Mouse (Mus musculus): ENCODE results near the gene Dolk. TPM values are rescaled to one million over a fixed set of nuclear protein-coding genes. Genes with fewer than 3 reads are reported as not detected.

Dolk gene
- polyA plus RNA-seq (2021; fragmentation: Nextera tagmentation), result 26.3 and 30.3 TPM in 2 replicates
- long read RNA-seq, experiment 1, transcript Dolk-201 (1 exons, 2,104 nt), result major isoform, 180 of 181 reads
- long read RNA-seq, experiment 1, partial matches to known transcripts, result 0 of 181 reads
- long read RNA-seq, experiment 1, other reads (novel, unspliced or antisense), result 1 of 181 reads
- long read RNA-seq, experiment 2, transcript Dolk-201 (1 exons, 2,104 nt), result major isoform, 42 of 42 reads
- long read RNA-seq, experiment 2, partial matches to known transcripts, result 0 of 42 reads
- long read RNA-seq, experiment 2, other reads (novel, unspliced or antisense), result 0 of 42 reads

DNA sequence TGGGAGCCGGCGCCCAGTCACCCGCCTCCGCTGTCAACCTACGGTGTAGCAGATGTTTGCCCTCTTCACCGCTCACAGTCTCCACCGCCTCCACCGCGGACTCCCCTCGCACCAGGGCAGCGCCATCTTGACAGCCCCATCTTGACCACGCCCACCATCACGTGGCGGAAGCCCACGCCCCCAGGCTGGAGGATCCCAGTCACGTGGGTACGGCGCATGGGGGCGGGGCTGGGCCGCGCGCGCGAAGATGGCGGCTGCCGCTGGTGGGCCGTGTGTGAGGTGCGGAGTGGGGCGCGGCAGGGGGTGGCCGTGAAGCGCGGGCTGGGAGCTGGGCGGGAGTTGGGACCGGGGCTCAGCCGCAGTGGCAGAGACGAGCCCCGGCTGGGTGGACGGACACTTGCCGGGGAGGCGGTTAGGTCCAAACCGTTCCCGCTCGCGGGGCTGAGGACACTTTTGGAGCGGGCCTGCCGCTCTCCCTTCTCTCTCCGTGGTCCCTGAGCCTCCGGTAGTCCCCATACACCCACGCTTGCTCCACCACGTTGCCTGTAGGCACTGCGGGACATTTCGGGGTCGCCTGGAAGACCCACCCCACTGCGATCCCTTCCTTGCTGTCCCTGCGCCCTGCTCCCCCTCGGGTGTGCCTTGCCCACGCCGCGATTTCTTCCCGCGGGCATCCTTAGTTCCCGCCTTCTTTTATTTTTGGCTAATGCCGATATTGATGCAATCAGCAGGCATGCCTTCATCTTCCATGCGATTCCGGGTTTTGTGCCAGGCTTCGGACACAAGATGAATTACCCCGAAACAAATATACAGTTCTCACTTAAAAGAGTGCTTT, at the start of gene Dolk, which contains the start of gene Nup188:
TSS of gene Dolk (minus strand) at position 143 of the 835 bp plus-strand sequence.
TSS of gene Nup188 (plus strand) at position 206 of the 835 bp plus-strand sequence.

DNA sequence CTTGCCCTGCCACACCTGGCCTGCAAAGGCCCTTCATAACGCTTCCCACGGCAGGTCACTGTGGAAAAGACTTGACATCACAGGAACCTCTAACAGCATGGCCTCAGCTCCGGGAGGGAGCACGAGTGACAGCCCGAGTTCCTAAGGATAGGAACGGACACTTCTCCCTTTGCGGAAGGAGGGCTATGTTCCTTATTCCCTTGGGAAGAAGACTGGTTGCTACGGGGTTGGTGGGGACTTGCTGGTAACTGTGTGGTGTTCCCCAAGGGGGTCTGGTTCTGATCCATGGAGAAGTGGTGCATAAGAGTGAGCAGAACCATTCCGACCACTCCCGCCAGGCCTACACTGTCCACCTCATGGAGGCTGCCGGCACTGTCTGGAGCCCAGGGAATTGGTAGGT, 5.4 kb downstream of the Dolk start, which contains the start of gene Gm28038:
TSS of gene Gm28038 (plus strand) at position 301 of the 400 bp plus-strand sequence.

DNA sequence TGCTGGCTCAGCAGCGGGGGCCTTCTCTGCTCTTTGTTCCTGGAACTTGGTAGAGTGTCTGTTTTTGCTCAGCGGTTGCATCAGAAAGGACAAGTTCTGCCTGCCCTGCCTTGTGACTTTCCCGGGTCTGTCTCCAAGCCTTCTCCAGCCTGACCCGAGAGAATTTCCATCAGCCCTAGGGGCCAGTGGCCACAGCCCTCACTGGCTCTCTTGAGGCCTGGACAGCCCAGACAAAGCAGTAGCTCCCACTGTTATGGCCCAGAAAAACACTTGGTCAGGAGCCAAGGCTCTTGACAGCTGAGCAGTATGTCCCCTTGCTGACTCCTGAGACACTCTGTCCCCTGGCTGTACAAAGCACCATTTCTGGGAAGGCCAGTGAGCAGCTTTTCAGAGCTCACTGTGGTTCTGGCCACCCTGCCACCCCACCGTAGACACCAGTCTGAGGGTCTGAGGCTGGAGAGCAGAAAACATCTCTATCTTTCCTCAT, 20.3 kb downstream of the Dolk start, which contains the start of gene Phyhd1:
TSS of gene Phyhd1 (plus strand) at position 437 of the 487 bp plus-strand sequence.

DNA sequence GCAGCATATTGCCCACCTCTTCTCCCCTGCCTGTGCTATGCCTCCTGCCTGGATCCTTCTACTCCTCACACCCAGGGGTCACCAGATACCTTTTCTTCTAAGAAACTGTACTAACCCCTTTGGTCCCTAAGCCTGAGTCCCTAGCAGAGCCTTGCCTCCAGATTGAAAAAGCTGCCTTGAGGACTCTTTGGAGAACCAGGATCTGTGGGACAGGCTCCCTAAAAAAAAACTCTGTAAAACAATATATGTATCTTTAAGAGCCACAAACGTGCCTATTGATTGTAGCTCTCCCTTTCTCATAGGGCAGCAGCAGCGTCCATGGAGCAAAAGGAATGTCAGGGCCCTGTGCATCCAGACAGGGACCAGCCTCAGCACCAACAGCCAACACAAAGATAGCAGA, 45.9 kb downstream of the Dolk start, which contains the start of gene Gm28035:
TSS of gene Gm28035 (plus strand) at position 301 of the 400 bp plus-strand sequence.

DNA sequence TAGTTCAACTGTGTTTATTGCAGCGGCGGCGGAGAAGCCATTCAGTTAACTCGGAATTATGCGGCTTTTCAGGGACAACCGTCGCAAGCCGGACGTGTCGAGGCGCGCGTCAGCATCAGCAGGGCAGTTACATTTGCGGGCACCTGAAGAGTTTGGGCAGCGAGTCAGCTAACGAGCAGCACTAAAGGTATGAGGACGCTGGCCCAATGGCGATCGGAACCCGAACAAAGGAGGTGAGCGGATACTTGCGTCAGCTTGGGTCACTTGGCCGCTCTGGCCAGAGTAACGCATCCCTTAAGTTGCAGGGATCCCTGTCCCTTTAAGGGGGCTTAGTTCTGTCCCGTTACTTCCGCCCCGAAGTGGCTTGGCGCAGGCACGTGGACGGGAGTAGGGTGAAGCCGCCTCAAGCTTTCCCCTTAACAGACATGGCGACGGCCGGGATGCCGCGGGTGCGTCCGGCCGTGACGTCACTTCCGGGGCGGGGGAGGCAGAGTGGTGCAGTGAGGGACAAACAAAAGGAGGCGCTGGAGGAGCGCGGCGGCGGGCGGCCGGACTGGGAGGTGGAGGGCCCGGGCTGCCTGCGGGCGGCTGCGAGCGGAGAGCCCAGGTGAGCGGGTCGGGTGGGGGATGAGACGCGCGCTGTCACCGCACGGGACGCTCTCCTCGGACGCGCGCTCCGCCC, 48.8 kb downstream of the Dolk start, which contains the start of gene Lrrc8a:
TSS of gene Lrrc8a (plus strand) at position 517 of the 682 bp plus-strand sequence.

Other genes starting within 250 kb of the Dolk start
- gene Wdr34, start 237.5 kb downstream of the Dolk start, polyA plus RNA-seq (2021; fragmentation: Nextera tagmentation), result 38.6 and 50.8 TPM in 2 replicates
- 171 and 208 TPM in 2 replicates for gene Set, start 229.0 kb downstream of the Dolk start, polyA plus RNA-seq (2021; fragmentation: Nextera tagmentation)
- 0.41 and 0.72 TPM in 2 replicates for gene Pkn3, start 208.7 kb downstream of the Dolk start, polyA plus RNA-seq (2021; fragmentation: Nextera tagmentation)
- 18.0 and 20.6 TPM in 2 replicates for gene Zdhhc12, start 192.7 kb downstream of the Dolk start, polyA plus RNA-seq (2021; fragmentation: Nextera tagmentation)
- 13.9 and 19.7 TPM in 2 replicates for gene Zer1, start 161.7 kb downstream of the Dolk start, polyA plus RNA-seq (2021; fragmentation: Nextera tagmentation)
- 18.8 and 21.8 TPM in 2 replicates for gene Tbc1d13, start 152.6 kb downstream of the Dolk start, polyA plus RNA-seq (2021; fragmentation: Nextera tagmentation)
- gene Endog, start 114.8 kb downstream of the Dolk start, polyA plus RNA-seq (2021; fragmentation: Nextera tagmentation), result 14.1 and 47.6 TPM in 2 replicates
- 27.2 and 33.7 TPM in 2 replicates for gene Spout1, start 107.9 kb downstream of the Dolk start, polyA plus RNA-seq (2021; fragmentation: Nextera tagmentation)
- gene Kyat1, start 80.5 kb downstream of the Dolk start, polyA plus RNA-seq (2021; fragmentation: Nextera tagmentation), result 6.5 and 7.9 TPM in 2 replicates
- 41.0 and 44.2 TPM in 2 replicates for gene Lrrc8a, start 48.6 kb downstream of the Dolk start, polyA plus RNA-seq (2021; fragmentation: Nextera tagmentation)
- gene Gm28035, start 45.8 kb downstream of the Dolk start, polyA plus RNA-seq (2021; fragmentation: Nextera tagmentation), result 0.04 and 0.09 TPM in 2 replicates
- 10.2 and 14.2 TPM in 2 replicates for gene Phyhd1, start 20.1 kb downstream of the Dolk start, polyA plus RNA-seq (2021; fragmentation: Nextera tagmentation)
- not detected in 2 replicates for gene Gm28038, start 5.3 kb downstream of the Dolk start, polyA plus RNA-seq (2021; fragmentation: Nextera tagmentation)
- gene Nup188, start 63 bp upstream of the Dolk start, polyA plus RNA-seq (2021; fragmentation: Nextera tagmentation), result 6.7 and 8.8 TPM in 2 replicates
- 217 and 227 TPM in 2 replicates for gene Sh3glb2, start 73.0 kb upstream of the Dolk start, polyA plus RNA-seq (2021; fragmentation: Nextera tagmentation)
- gene Miga2, start 77.9 kb upstream of the Dolk start, polyA plus RNA-seq (2021; fragmentation: Nextera tagmentation), result 26.9 and 27.7 TPM in 2 replicates
- gene Dolpp1, start 105.9 kb upstream of the Dolk start, polyA plus RNA-seq (2021; fragmentation: Nextera tagmentation), result 17.6 and 18.3 TPM in 2 replicates
- 25.7 and 29.0 TPM in 2 replicates for gene Crat, start 129.5 kb upstream of the Dolk start, polyA plus RNA-seq (2021; fragmentation: Nextera tagmentation)
- 124 and 158 TPM in 2 replicates for gene Ptpa, start 129.7 kb upstream of the Dolk start, polyA plus RNA-seq (2021; fragmentation: Nextera tagmentation)
- gene Ier5l, start 187.9 kb upstream of the Dolk start, polyA plus RNA-seq (2021; fragmentation: Nextera tagmentation), result 4.1 and 8.4 TPM in 2 replicates

Data from left cerebral cortex, adult 6 months (tissue).